ENCODE assay signal across 34 mouse cellular contexts in the genomic region with DNA sequence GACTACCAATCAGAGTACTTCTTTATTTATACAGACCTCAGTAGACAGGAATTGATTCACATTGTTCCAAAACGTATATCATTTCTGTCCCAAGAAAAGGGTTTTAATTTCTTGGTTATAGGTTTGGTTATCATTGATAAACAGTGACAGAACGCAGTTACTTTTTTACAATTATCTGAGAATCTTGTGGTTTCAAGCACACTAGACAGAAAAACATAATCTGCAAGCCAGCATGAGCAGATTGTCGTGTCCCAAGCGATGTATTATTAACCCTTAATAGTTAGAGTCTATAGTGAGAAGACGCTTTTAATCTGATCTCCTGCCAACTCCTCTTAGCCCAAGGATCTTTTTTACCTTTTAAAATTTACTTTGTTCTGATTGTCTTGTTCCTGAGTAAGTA.
"Had no signal": no experiment of that assay in that cellular context is flagged by ENCODE, and none has a peak within 500 bp of the region (broad histone marks: within the 10 kb centered on the region; RNA-seq: fewer than 3 reads in every experiment).

No protein-coding gene starts in this region.

- H3K9me3 ChIP-seq: heart, embryonic 12.5 days; heart, embryonic 13.5 days; heart, embryonic 15.5 days; hindbrain, embryonic 10.5 days; hindbrain, embryonic 12.5 days; hindbrain, embryonic 13.5 days; hindbrain, embryonic 15.5 days; intestine, embryonic 15.5 days; kidney, embryonic 15.5 days had no signal

- ATAC-seq: hindbrain, embryonic 16.5 days; hindbrain, postnatal 0 days; inflammation-experienced regulatory T-cells, adult 6 months; intestine, embryonic 15.5 days; intestine, embryonic 16.5 days; intestine, postnatal 0 days had no signal

- H3K4me1 ChIP-seq: heart, embryonic 12.5 days; heart, embryonic 13.5 days; heart, embryonic 15.5 days; hindbrain, embryonic 10.5 days; hindbrain, embryonic 12.5 days; hindbrain, embryonic 13.5 days; hindbrain, embryonic 15.5 days; intestine, embryonic 15.5 days; kidney, embryonic 15.5 days had no signal

- H3K36me3 ChIP-seq: heart, embryonic 12.5 days; heart, embryonic 13.5 days; heart, embryonic 15.5 days; hindbrain, embryonic 10.5 days; hindbrain, embryonic 12.5 days; hindbrain, embryonic 13.5 days; hindbrain, embryonic 15.5 days; intestine, embryonic 15.5 days; kidney, embryonic 15.5 days had no signal

- DNase-seq: heart, postnatal 10 days; heart, postnatal 14 days; heart, postnatal 36 days; heart, postnatal 4 days; kidney, adult 11 months; kidney, adult 18-20 months; kidney, adult 2 months; kidney, adult 8-10 months; kidney, adult 9 months; kidney, postnatal 10 days; kidney, postnatal 14 days; kidney, postnatal 25 days; kidney, postnatal 36 days; kidney, postnatal 4 days; layer of hippocampus, adult 9-11 months; layer of hippocampus, postnatal 36 days had no signal

- H3K4me3 ChIP-seq: heart, embryonic 12.5 days; heart, embryonic 13.5 days; heart, embryonic 15.5 days; hindbrain, embryonic 10.5 days; hindbrain, embryonic 12.5 days; hindbrain, embryonic 13.5 days; hindbrain, embryonic 15.5 days; intestine, embryonic 15.5 days; kidney, embryonic 15.5 days; layer of hippocampus, adult 2 months; left cerebral cortex, adult 2 months had no signal

- H3K27ac ChIP-seq: heart, embryonic 13.5 days; heart, embryonic 15.5 days; hindbrain, embryonic 10.5 days; hindbrain, embryonic 12.5 days; hindbrain, embryonic 13.5 days; hindbrain, embryonic 14.5 days; hindbrain, embryonic 15.5 days; hindbrain, postnatal 0 days; intestine, embryonic 15.5 days; kidney, embryonic 15.5 days; kidney, postnatal 0 days; layer of hippocampus, adult 2 months; left cerebral cortex, adult 2 months had no signal

- H3K27me3 ChIP-seq: heart, embryonic 12.5 days; heart, embryonic 13.5 days; heart, embryonic 15.5 days; hindbrain, embryonic 12.5 days; hindbrain, embryonic 13.5 days; hindbrain, embryonic 15.5 days; intestine, embryonic 15.5 days; kidney, embryonic 15.5 days had no signal
